Mouse (Mus musculus) CH12.LX (cell line): ENCODE results near the gene Tmem63c. TPM values are rescaled to one million over a fixed set of nuclear protein-coding genes. Genes with fewer than 3 reads are reported as not detected.

Experiments
- DNase-seq: peaks from one replicate; pipeline ENCODE4 v3.0.0-alpha.2; 2013; ENCODE audit errors: extremely low read depth
- H3K27ac ChIP-seq: 2 replicates; pipeline ENCODE4 v1.5.1; 2012; ENCODE audit warnings: low read depth, mild to moderate bottlenecking, control low read depth, moderate library complexity; ENCODE audit not compliant: insufficient read depth
- H3K27me3 ChIP-seq: replicated peaks from 2 replicates; pipeline ENCODE3; 2012; ENCODE audit warnings: inconsistent platforms
- H3K36me3 ChIP-seq, 2 experiments: replicated peaks in 1 of 2; 2 replicates each; pipeline versions ENCODE3 to v1.6.1; 2012; ENCODE audit warnings: inconsistent platforms in 1 of 2, low read length in 1 of 2, mild to moderate bottlenecking in 1 of 2, mixed read lengths in 1 of 2, moderate library complexity in 1 of 2; ENCODE audit not compliant: control insufficient read depth in 1 of 2, insufficient read depth in 1 of 2
- H3K4me1 ChIP-seq, 2 experiments: 2 replicates each; pipeline ENCODE4 v1.6.1; 2012; ENCODE audit warnings: inconsistent platforms in 1 of 2, moderate library complexity in 1 of 2; ENCODE audit not compliant: insufficient read depth in 2 of 2, control insufficient read depth in 1 of 2
- H3K4me2 ChIP-seq: 2 replicates; pipeline ENCODE4 v1.6.1; 2012; ENCODE audit warnings: low read depth, mild to moderate bottlenecking, control low read depth; ENCODE audit not compliant: poor library complexity, insufficient read depth, severe bottlenecking
- H3K4me3 ChIP-seq, 3 experiments: fragments of 150-350 bp in 1 of 3; sonication (generic) in 1 of 3; replicated peaks in 1 of 3; 2 replicates each; pipeline versions ENCODE3 to v1.5.1; 2011 to 2012; ENCODE audit warnings: low read depth in 2 of 3, low read length in 2 of 3, mild to moderate bottlenecking in 2 of 3, moderate library complexity in 2 of 3, control low read depth in 1 of 3, improper control_type of control experiment in 1 of 3, inconsistent platforms in 1 of 3, mixed read lengths in 1 of 3; ENCODE audit not compliant: poor library complexity in 1 of 3
- H3K79me2 ChIP-seq: replicated peaks from 2 replicates; pipeline ENCODE4 v1.6.1; 2012; ENCODE audit warnings: mild to moderate bottlenecking, moderate library complexity; ENCODE audit not compliant: control insufficient read depth, poor library complexity, insufficient read depth, severe bottlenecking; ENCODE audit errors: extremely low read depth
- H3K9ac ChIP-seq: 2 replicates; pipeline ENCODE4 v1.6.1; 2012; ENCODE audit warnings: low read depth, mild to moderate bottlenecking, control low read depth, moderate library complexity; ENCODE audit not compliant: insufficient read depth
- H3K9me3 ChIP-seq: replicated peaks from 2 replicates; pipeline ENCODE3; 2012; ENCODE audit warnings: low read length, inconsistent platforms, mixed read lengths
- CHD2 ChIP-seq: IDR thresholded peaks from 2 replicates; pipeline ENCODE4 v1.6.1; 2011; ENCODE audit warnings: low read length, improper control_type of control experiment
- E2F4 ChIP-seq: IDR thresholded peaks from 2 replicates; pipeline ENCODE4 v1.6.1; 2011; ENCODE audit warnings: low read depth, low read length, improper control_type of control experiment; ENCODE audit not compliant: insufficient replicate concordance
- GABPA ChIP-seq: IDR thresholded peaks from 2 replicates; pipeline ENCODE4 v1.6.1; 2012; ENCODE audit warnings: low read depth, low read length, improper control_type of control experiment, inconsistent platforms; ENCODE audit not compliant: insufficient replicate concordance
- HCFC1 ChIP-seq: IDR thresholded peaks from 2 replicates; pipeline ENCODE4 v1.6.1; 2012; ENCODE audit warnings: low read depth, mild to moderate bottlenecking, inconsistent platforms, low read length, improper control_type of control experiment
- JUN ChIP-seq: IDR thresholded peaks from 2 replicates; pipeline ENCODE4 v1.6.1; 2011; ENCODE audit warnings: low read depth, mild to moderate bottlenecking, low read length, improper control_type of control experiment, moderate library complexity; ENCODE audit not compliant: insufficient read depth
- MAX ChIP-seq: IDR thresholded peaks from 2 replicates; pipeline ENCODE4 v1.6.1; 2011; ENCODE audit warnings: low read length, improper control_type of control experiment
- MXI1 ChIP-seq: IDR thresholded peaks from 2 replicates; pipeline ENCODE4 v1.6.1; 2011; ENCODE audit warnings: mild to moderate bottlenecking, low read depth, low read length, improper control_type of control experiment
- MYC ChIP-seq: IDR thresholded peaks from 2 replicates; pipeline ENCODE4 v1.6.1; 2011; ENCODE audit warnings: low read depth, mild to moderate bottlenecking, improper control_type of control experiment, low read length
- POLR2A ChIP-seq: IDR thresholded peaks from 2 replicates; pipeline ENCODE4 v1.6.1; 2011; ENCODE audit warnings: low read depth, mild to moderate bottlenecking, improper control_type of control experiment, low read length
- POLR2AphosphoS2 ChIP-seq: IDR thresholded peaks from 2 replicates; pipeline ENCODE4 v1.6.1; 2011; ENCODE audit warnings: low read depth, low read length, improper control_type of control experiment
- SMC3 ChIP-seq: IDR thresholded peaks from 2 replicates; pipeline ENCODE4 v1.6.1; 2011; ENCODE audit warnings: low read depth, low read length, improper control_type of control experiment
- TCF12 ChIP-seq: IDR thresholded peaks from 2 replicates; pipeline ENCODE4 v1.6.1; 2014; ENCODE audit warnings: low read depth, mild to moderate bottlenecking, inconsistent platforms, low read length, improper control_type of control experiment
- ZC3H11A ChIP-seq: IDR thresholded peaks from 2 replicates; pipeline ENCODE4 v1.6.1; 2012; ENCODE audit warnings: low read depth, mild to moderate bottlenecking, inconsistent platforms, low read length, improper control_type of control experiment
- ZKSCAN1 ChIP-seq: IDR thresholded peaks from 2 replicates; pipeline ENCODE4 v1.6.1; 2012; ENCODE audit warnings: low read depth, inconsistent platforms, low read length, improper control_type of control experiment, borderline replicate concordance
- ZMIZ1 ChIP-seq: IDR thresholded peaks from 2 replicates; pipeline ENCODE4 v1.6.1; 2012; ENCODE audit warnings: low read depth, mild to moderate bottlenecking, inconsistent platforms, low read length, improper control_type of control experiment
- ZNF384 ChIP-seq: IDR thresholded peaks from 2 replicates; pipeline ENCODE4 v1.6.1; 2012; ENCODE audit warnings: low read depth, low read length, improper control_type of control experiment, inconsistent platforms
- dilution Hi-C: fragments of 300-500 bp; cut with MboI; formaldehyde crosslinking; loops from 2 replicates; pipeline ENCODE4 v1.14.3; 2020; ENCODE audit warnings: low sequenced_read_pairs; ENCODE audit not compliant: extremely low pct_unique_long_range_greater_than_20kb, extremely low pct_ligation_motif_present
- in situ Hi-C: fragments of 300-500 bp; cut with MboI; formaldehyde crosslinking; loops from 3 replicates; pipeline ENCODE4 v1.14.3; 2019; ENCODE audit warnings: low sequenced_read_pairs, low pct_ligation_motif_present, low pct_unique_long_range_greater_than_20kb, mixed read lengths
- polyA plus RNA-seq: library from polyadenylated mRNA; unstranded; fragments of >175 nt; gene quantifications from 2 replicates; pipeline ENCODE4 v1.2.1, GENCODE M21; 2012; ENCODE audit warnings: low read depth; ENCODE audit not compliant: insufficient read length
- total RNA-seq, 2 experiments: library from RNA; depleted of rRNA; stranded (reverse); fragments of 300-350 nt in 1 of 2; fragments of >200 nt in 1 of 2; gene quantifications; 2 replicates each; pipeline ENCODE4 v1.2.3; 2012 to 2014

Gene Tmem63c
- total and polyA plus RNA-seq, 3 experiments, result 0.08 to 0.53 (median 0.11) TPM

DNA sequence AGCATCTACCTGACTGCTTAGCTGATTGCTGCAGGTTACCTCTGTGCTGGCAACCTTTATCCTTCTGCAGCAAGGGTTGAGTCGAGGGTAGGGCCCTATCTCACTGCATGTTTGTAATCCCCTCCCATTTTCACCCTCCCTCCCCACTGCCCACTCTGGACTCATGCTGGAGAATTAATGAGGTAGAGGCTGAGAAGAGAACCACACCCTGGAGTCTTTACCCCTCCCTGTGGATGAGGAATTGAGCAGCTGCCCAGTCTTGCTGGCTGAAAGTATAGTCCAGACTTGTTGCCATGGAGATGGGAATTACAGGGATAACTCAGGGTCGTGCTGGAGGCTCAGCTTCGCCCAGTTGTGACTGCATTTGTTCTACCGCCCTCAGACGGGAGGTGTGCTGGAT, 23.6 kb downstream of the Tmem63c start:
- Histone ChIP-seq H3K9me3 (no peaks in the 10 kb centered on the region), H3K4me2 (no peak overlapping the region), H3K27ac (no peak overlapping the region), H3K4me3 (no peak overlapping the region), H3K4me1 (no peaks in the 10 kb centered on the region), H3K27me3 (peaks cover 75% of the 10 kb centered on the region), H3K79me2 (no peaks in the 10 kb centered on the region), H3K9ac (no peak overlapping the region), H3K36me3 (no peaks in the 10 kb centered on the region)
- no peak for TF ChIP-seq CHD2
- TF ChIP-seq POLR2AphosphoS2, result no peak
- no peak for TF ChIP-seq ZC3H11A
- no peak for TF ChIP-seq SMC3
- TF ChIP-seq E2F4, result no peak
- dilution Hi-C loops (no loop called here), in situ Hi-C loops (loop anchor here (5.0 kb wide), 1 partner anchor 57 kb away; no protein-coding TSS in a partner anchor)
- DNase-seq, result no peak

DNA sequence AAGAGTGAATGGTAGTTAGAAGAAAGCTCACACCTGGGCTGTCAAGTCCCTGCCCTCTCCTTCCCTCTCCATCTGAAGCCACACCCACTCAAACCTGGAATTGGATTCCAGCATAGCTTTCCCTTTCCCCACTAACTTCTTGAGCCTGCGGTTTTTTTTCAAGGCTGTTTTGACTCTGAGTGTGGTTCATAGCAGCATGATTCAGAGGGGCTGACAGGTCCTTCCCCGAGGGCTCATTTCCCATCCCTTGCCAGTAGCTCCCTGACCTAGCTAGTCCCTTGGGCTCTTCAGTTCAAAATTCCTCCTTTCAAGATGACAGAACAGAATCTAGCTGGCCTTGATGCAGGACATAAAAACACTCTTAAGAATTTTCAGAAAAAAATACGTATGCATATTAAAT, 26.4 kb downstream of the Tmem63c start:
- Histone ChIP-seq H3K79me2 (no peaks in the 10 kb centered on the region), H3K4me3 (no peak overlapping the region), H3K27me3 (peaks cover 81% of the 10 kb centered on the region), H3K9ac (no peak overlapping the region), H3K27ac (no peak overlapping the region), H3K36me3 (no peaks in the 10 kb centered on the region), H3K9me3 (no peaks in the 10 kb centered on the region), H3K4me1 (no peaks in the 10 kb centered on the region), H3K4me2 (no peak overlapping the region)
- dilution Hi-C loops, result no loop called here
- no peak for TF ChIP-seq HCFC1
- TF ChIP-seq POLR2AphosphoS2, result no peak
- no peak for TF ChIP-seq ZKSCAN1
- TF ChIP-seq JUN, result no peak
- no peak for TF ChIP-seq MXI1
- no peak for TF ChIP-seq ZMIZ1
- no peak for TF ChIP-seq GABPA
- TF ChIP-seq TCF12, result no peak
- TF ChIP-seq MAX, result no peak
- TF ChIP-seq ZNF384, result no peak
- TF ChIP-seq MYC, result no peak
- no peak for TF ChIP-seq POLR2A
- TF ChIP-seq ZC3H11A, result no peak
- DNase-seq, result no peak
- in situ Hi-C loops, result no loop called here
